Mouse (Mus musculus) embryonic facial prominence, embryonic 15.5 days (tissue): Measurements from ENCODE around the gene Nrip1. TPM values are rescaled to one million over a fixed set of nuclear protein-coding genes. Genes with fewer than 3 reads are reported as not detected.

Source experiments
- ATAC-seq: fragments of 200-750 bp; cut with Nextera tagmentation; 2 replicates; pipeline ENCODE4 v1.8.0; 2017; ENCODE audit warnings: low read depth, moderate TSS enrichment; ENCODE audit not compliant: insufficient number of reproducible peaks, low FRiP score, low TSS enrichment
- H3K27ac ChIP-seq: fragments of 300-500 bp; sonication (generic); replicated peaks from 2 replicates; pipeline ENCODE4 v1.5.1; 2015; ENCODE audit warnings: mild to moderate bottlenecking, inconsistent platforms
- H3K27me3 ChIP-seq: fragments of 300-500 bp; sonication (generic); 2 replicates; pipeline ENCODE4 v1.6.1; 2015; ENCODE audit warnings: inconsistent platforms
- H3K36me3 ChIP-seq: fragments of 300-500 bp; sonication (generic); 2 replicates; pipeline ENCODE4 v1.6.1; 2015; ENCODE audit warnings: mild to moderate bottlenecking, inconsistent platforms
- H3K4me1 ChIP-seq: fragments of 300-500 bp; sonication (generic); 2 replicates; pipeline ENCODE4 v1.6.1; 2015; ENCODE audit warnings: inconsistent platforms
- H3K4me2 ChIP-seq: fragments of 300-500 bp; sonication (generic); replicated peaks from 2 replicates; pipeline ENCODE4 v1.6.1; 2015; ENCODE audit warnings: mild to moderate bottlenecking, inconsistent platforms
- H3K4me3 ChIP-seq: fragments of 300-500 bp; sonication (generic); replicated peaks from 2 replicates; pipeline ENCODE4 v1.5.1; 2015; ENCODE audit warnings: mild to moderate bottlenecking, inconsistent platforms
- H3K9ac ChIP-seq: fragments of 300-500 bp; sonication (generic); 2 replicates; pipeline ENCODE4 v1.6.1; 2015; ENCODE audit warnings: inconsistent platforms
- H3K9me3 ChIP-seq: fragments of 300-500 bp; sonication (generic); replicated peaks from 2 replicates; pipeline ENCODE4 v1.6.1; 2016; ENCODE audit warnings: inconsistent platforms
- WGBS: fragments of 180-500 bp; shearing (Covaris S2); methylation state at CpG from one replicate; pipeline ENCODE4 v1.1.7; 2015; 5-methylcytosine and 5-hydroxymethylcytosine counted together
- polyA plus RNA-seq: library from polyadenylated mRNA; unstranded; fragments of >200 nt; fragmentation: Nextera tagmentation; extraction: Ambion mirVana; gene quantifications from 2 replicates; pipeline ENCODE4 v1.2.1, GENCODE M21; 2015

Nrip1 gene
- polyA plus RNA-seq, 1 experiment from 2014 or later: 45.5 TPM

- H3K4me1 ChIP-seq: peaks cover 19% of the 10 kb centered on the region
- H3K4me2 ChIP-seq: no peak overlapping the region
- H3K27ac ChIP-seq: no peak overlapping the region
- no peak overlapping the region for H3K9ac ChIP-seq
- WGBS: 78% methylated on average over 3 of the region's 4 CpGs
- H3K9me3 ChIP-seq: no peaks in the 10 kb centered on the region
- no peaks in the 10 kb centered on the region for H3K27me3 ChIP-seq
- no peak overlapping the region for H3K4me3 ChIP-seq
- H3K36me3 ChIP-seq: no peaks in the 10 kb centered on the region
- no peak for ATAC-seq
These were observed 49.0 kb downstream of the Nrip1 start for GRCm38 (mm10) chr16:76324411-76325314.

- Histone ChIP-seq H3K4me3 (no peak overlapping the region), H3K9ac (no peak overlapping the region), H3K9me3 (no peaks in the 10 kb centered on the region), H3K36me3 (no peaks in the 10 kb centered on the region), H3K4me1 (peaks cover 22% of the 10 kb centered on the region), H3K27ac (no peak overlapping the region), H3K27me3 (no peaks in the 10 kb centered on the region), H3K4me2 (no peak overlapping the region)
- no peak for ATAC-seq
- WGBS: 82% methylated on average over 4 of the region's 4 CpGs
These were observed 49.9 kb downstream of the Nrip1 start for GRCm38 (mm10) chr16:76323594-76324307.

- H3K4me1 ChIP-seq: peaks cover 22% of the 10 kb centered on the region
- no peak for ATAC-seq
- H3K9me3 ChIP-seq: no peaks in the 10 kb centered on the region
- H3K4me3 ChIP-seq: no peak overlapping the region
- H3K27me3 ChIP-seq: no peaks in the 10 kb centered on the region
- no peak overlapping the region for H3K4me2 ChIP-seq
- no peaks in the 10 kb centered on the region for H3K36me3 ChIP-seq
- no peak overlapping the region for H3K9ac ChIP-seq
- H3K27ac ChIP-seq: no peak overlapping the region
- WGBS: 97% methylated on average over 2 of the region's 2 CpGs
These were observed 50.5 kb downstream of the Nrip1 start for GRCm38 (mm10) chr16:76323141-76323540.

GRCm38 (mm10) chr16:76321527-76322165 is 52.0 kb downstream of the Nrip1 start:
- no peak for ATAC-seq
- H3K27ac ChIP-seq: no peak overlapping the region
- no peak overlapping the region for H3K9ac ChIP-seq
- peak overlapping the region; percentile 27; the same call in 1 of the 2 replicates for H3K4me2 ChIP-seq
- H3K36me3 ChIP-seq: no peaks in the 10 kb centered on the region
- H3K4me1 ChIP-seq: peaks cover 22% of the 10 kb centered on the region
- 10% methylated on average over 11 of the region's 11 CpGs for WGBS
- H3K27me3 ChIP-seq: no peaks in the 10 kb centered on the region
- H3K9me3 ChIP-seq: no peaks in the 10 kb centered on the region
- no peak overlapping the region for H3K4me3 ChIP-seq

GRCm38 (mm10) chr16:76320118-76320473 is 53.5 kb downstream of the Nrip1 start:
- ATAC-seq: no peak
- 68% methylated on average over 5 of the region's 5 CpGs for WGBS
- no peak overlapping the region for H3K4me2 ChIP-seq

GRCm38 (mm10) chr16:76319364-76320117 is 54.1 kb downstream of the Nrip1 start:
- H3K4me3 ChIP-seq: no peak overlapping the region
- H3K4me2 ChIP-seq: no peak overlapping the region
- no peak overlapping the region for H3K9ac ChIP-seq
- H3K27ac ChIP-seq: no peak overlapping the region
- H3K36me3 ChIP-seq: no peaks in the 10 kb centered on the region
- H3K9me3 ChIP-seq: no peaks in the 10 kb centered on the region
- 0 out of 2 replicates have a peak, but pooled peaks have one; percentile 39 for ATAC-seq
- H3K4me1 ChIP-seq: peaks cover 22% of the 10 kb centered on the region
- H3K27me3 ChIP-seq: no peaks in the 10 kb centered on the region
- 52% methylated on average over 11 of the region's 11 CpGs for WGBS

More at GRCm38 (mm10) chr16:76320118-76320473, 53.5 kb downstream of the Nrip1 start:
- no peaks in the 10 kb centered on the region for H3K27me3 ChIP-seq
- no peaks in the 10 kb centered on the region for H3K36me3 ChIP-seq
- H3K4me3 ChIP-seq: no peak overlapping the region
- peaks cover 22% of the 10 kb centered on the region for H3K4me1 ChIP-seq
- no peaks in the 10 kb centered on the region for H3K9me3 ChIP-seq
- no peak overlapping the region for H3K27ac ChIP-seq
- no peak overlapping the region for H3K9ac ChIP-seq

GRCm38 (mm10) chr16:76318331-76318922 is 55.2 kb downstream of the Nrip1 start:
- no peak overlapping the region for H3K4me3 ChIP-seq
- no peaks in the 10 kb centered on the region for H3K9me3 ChIP-seq
- peaks cover 22% of the 10 kb centered on the region for H3K4me1 ChIP-seq
- H3K27me3 ChIP-seq: no peaks in the 10 kb centered on the region
- H3K9ac ChIP-seq: no peak overlapping the region
- no peaks in the 10 kb centered on the region for H3K36me3 ChIP-seq
- no peak overlapping the region for H3K4me2 ChIP-seq
- no peak for ATAC-seq
- WGBS: 72% methylated on average over 13 of the region's 13 CpGs
- H3K27ac ChIP-seq: no peak overlapping the region

GRCm38 (mm10) chr16:76316940-76317822 is 56.4 kb downstream of the Nrip1 start:
- H3K9me3 ChIP-seq: no peaks in the 10 kb centered on the region
- H3K4me3 ChIP-seq: no peak overlapping the region
- no peaks in the 10 kb centered on the region for H3K36me3 ChIP-seq
- no peaks in the 10 kb centered on the region for H3K27me3 ChIP-seq
- H3K9ac ChIP-seq: no peak overlapping the region
- H3K27ac ChIP-seq: no peak overlapping the region
- H3K4me1 ChIP-seq: peaks cover 20% of the 10 kb centered on the region
- no peak for ATAC-seq
- no peak overlapping the region for H3K4me2 ChIP-seq
- WGBS: 81% methylated on average over 22 of the region's 22 CpGs

- Histone ChIP-seq H3K4me2 (no peak overlapping the region), H3K27ac (no peak overlapping the region), H3K36me3 (no peaks in the 10 kb centered on the region), H3K4me1 (peaks cover 5% of the 10 kb centered on the region; the same call in 1 of the 2 replicates), H3K27me3 (no peaks in the 10 kb centered on the region), H3K4me3 (no peak overlapping the region), H3K9me3 (no peaks in the 10 kb centered on the region), H3K9ac (no peak overlapping the region)
- 86% methylated on average over 3 of the region's 3 CpGs for WGBS
- no peak for ATAC-seq
These were observed 58.0 kb downstream of the Nrip1 start for GRCm38 (mm10) chr16:76315642-76316041.
